Mouse (Mus musculus) G1E (cell line): ENCODE results near the gene Pdzd2.

Experiments used
- CTCF ChIP-seq: IDR thresholded peaks from 2 replicates; pipeline ENCODE4 v1.5.1; 2012; ENCODE audit warnings: low read depth, low read length, inconsistent platforms, mixed read lengths
- GATA1 ChIP-seq: IDR thresholded peaks from 2 replicates; pipeline ENCODE4 v1.6.1; 2012; ENCODE audit warnings: borderline replicate concordance, low read length, inconsistent platforms, mixed read lengths

DNA sequence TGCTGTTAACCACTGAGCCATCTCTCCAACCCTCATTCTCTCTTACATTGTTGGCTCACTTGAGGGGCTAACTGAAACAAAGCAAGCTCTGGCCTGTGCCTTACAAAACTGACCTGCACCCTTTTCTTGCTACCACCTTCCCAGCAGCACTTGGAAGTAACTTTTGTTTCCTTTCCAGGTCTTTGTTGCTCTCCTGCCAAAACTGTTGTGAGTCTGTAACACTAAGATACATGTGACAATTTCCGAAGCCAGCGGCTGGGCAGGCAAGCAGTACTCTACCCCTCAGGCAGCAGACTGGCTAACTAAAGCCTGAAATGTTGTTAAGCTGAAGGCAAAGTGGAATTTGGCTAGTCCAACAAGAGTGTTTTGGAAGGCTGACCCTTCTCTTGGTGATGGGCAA, 251.4 kb downstream of the Pdzd2 start:
- TF ChIP-seq CTCF (no peak), GATA1 (no peak)
